Mouse (Mus musculus): ENCODE results near the gene Rtn4rl1. TPM values are rescaled to one million over a fixed set of nuclear protein-coding genes. Genes with fewer than 3 reads are reported as not detected.

The Rtn4rl1 gene
- polyA plus RNA-seq, 1 experiment from 2014 or later = 17.8 TPM

GRCm38 (mm10) chr11:75275035-75275434 is 81.5 kb downstream of the Rtn4rl1 start:
- Histone ChIP-seq H3K4me3 (ENCODE audit: low read depth, low read length) (no peak overlapping the region), H3K36me3 (ENCODE audit: control insufficient read depth, insufficient read depth, low read length) (no peaks in the 10 kb centered on the region), H3K27me3 (ENCODE audit: control insufficient read depth, insufficient read depth, low read depth, low read length) (no peaks in the 10 kb centered on the region), H3K27ac (ENCODE audit: low read length) (no peak overlapping the region), H3K4me1 (ENCODE audit: control insufficient read depth, insufficient read depth, low read length) (peaks cover 52% of the 10 kb centered on the region), H3K4me2 (ENCODE audit: low read length) (no peak overlapping the region), H3K9ac (ENCODE audit: low read depth, low read length) (peak overlapping the region; percentile 32; the same call in 1 of the 2 replicates), H3K9me3 (replicated peaks; ENCODE audit: control insufficient read depth, low read length, poor library complexity, severe bottlenecking) (no peaks in the 10 kb centered on the region)
- no peak for ATAC-seq
- 12% methylated on average over 6 of the region's 6 CpGs for WGBS

- Histone ChIP-seq H3K4me3 (ENCODE audit: low read depth, low read length) (no peak overlapping the region), H3K27ac (ENCODE audit: low read length) (peak overlapping the region; percentile 25; the same call in 1 of the 2 replicates), H3K36me3 (ENCODE audit: control insufficient read depth, insufficient read depth, low read length) (no peaks in the 10 kb centered on the region), H3K9me3 (replicated peaks; ENCODE audit: control insufficient read depth, low read length, poor library complexity, severe bottlenecking) (no peaks in the 10 kb centered on the region), H3K4me1 (ENCODE audit: control insufficient read depth, insufficient read depth, low read length) (peaks cover 72% of the 10 kb centered on the region), H3K27me3 (ENCODE audit: control insufficient read depth, insufficient read depth, low read depth, low read length) (0 out of 2 replicates have a peak, but pooled peaks cover 2% of the 10 kb centered on the region), H3K9ac (ENCODE audit: low read depth, low read length) (no peak overlapping the region), H3K4me2 (ENCODE audit: low read length) (no peak overlapping the region)
- WGBS = 21% methylated on average over 7 of the region's 7 CpGs
- no peak for ATAC-seq
Measured at GRCm38 (mm10) chr11:75278115-75278514, 84.5 kb downstream of the Rtn4rl1 start.

GRCm38 (mm10) chr11:75279013-75279341 is 85.4 kb downstream of the Rtn4rl1 start:
- WGBS = 13% methylated on average over 4 of the region's 4 CpGs
- Histone ChIP-seq H3K9ac (ENCODE audit: low read depth, low read length) (peak overlapping the region; percentile 49; the same call in 1 of the 2 replicates), H3K4me3 (ENCODE audit: low read depth, low read length) (no peak overlapping the region), H3K27ac (ENCODE audit: low read length) (peak overlapping the region; percentile 56; the same call in 1 of the 2 replicates), H3K4me2 (ENCODE audit: low read length) (peak overlapping the region; percentile 43), H3K27me3 (ENCODE audit: control insufficient read depth, insufficient read depth, low read depth, low read length) (0 out of 2 replicates have a peak, but pooled peaks cover 2% of the 10 kb centered on the region), H3K9me3 (replicated peaks; ENCODE audit: control insufficient read depth, low read length, poor library complexity, severe bottlenecking) (no peaks in the 10 kb centered on the region), H3K4me1 (ENCODE audit: control insufficient read depth, insufficient read depth, low read length) (peaks cover 65% of the 10 kb centered on the region), H3K36me3 (ENCODE audit: control insufficient read depth, insufficient read depth, low read length) (no peaks in the 10 kb centered on the region)
- ATAC-seq = no peak

GRCm38 (mm10) chr11:75279342-75280065 is 85.9 kb downstream of the Rtn4rl1 start:
- ATAC-seq = no peak
- H3K4me2 ChIP-seq (ENCODE audit: low read length) = peak overlapping the region; percentile 43
- no peaks in the 10 kb centered on the region for H3K9me3 ChIP-seq (replicated peaks; ENCODE audit: control insufficient read depth, low read length, poor library complexity, severe bottlenecking)
- H3K9ac ChIP-seq (ENCODE audit: low read depth, low read length) = peak overlapping the region; percentile 49; the same call in 1 of the 2 replicates
- H3K27me3 ChIP-seq (ENCODE audit: control insufficient read depth, insufficient read depth, low read depth, low read length) = 0 out of 2 replicates have a peak, but pooled peaks cover 2% of the 10 kb centered on the region
- H3K36me3 ChIP-seq (ENCODE audit: control insufficient read depth, insufficient read depth, low read length) = no peaks in the 10 kb centered on the region
- H3K4me3 ChIP-seq (ENCODE audit: low read depth, low read length) = peak overlapping the region; percentile 3; the same call in 1 of the 2 replicates
- peak overlapping the region; percentile 56 for H3K27ac ChIP-seq (ENCODE audit: low read length)
- H3K4me1 ChIP-seq (ENCODE audit: control insufficient read depth, insufficient read depth, low read length) = peaks cover 61% of the 10 kb centered on the region
- 3% methylated on average over 16 of the region's 16 CpGs for WGBS

- Histone ChIP-seq H3K4me1 (ENCODE audit: control insufficient read depth, insufficient read depth, low read length) (peaks cover 56% of the 10 kb centered on the region), H3K36me3 (ENCODE audit: control insufficient read depth, insufficient read depth, low read length) (no peaks in the 10 kb centered on the region), H3K27ac (ENCODE audit: low read length) (peak overlapping the region; percentile 31; the same call in 1 of the 2 replicates), H3K27me3 (ENCODE audit: control insufficient read depth, insufficient read depth, low read depth, low read length) (0 out of 2 replicates have a peak, but pooled peaks cover 2% of the 10 kb centered on the region), H3K4me3 (ENCODE audit: low read depth, low read length) (no peak overlapping the region), H3K9me3 (replicated peaks; ENCODE audit: control insufficient read depth, low read length, poor library complexity, severe bottlenecking) (no peaks in the 10 kb centered on the region), H3K9ac (ENCODE audit: low read depth, low read length) (no peak overlapping the region), H3K4me2 (ENCODE audit: low read length) (no peak overlapping the region)
- WGBS = 36% methylated on average over 5 of the region's 5 CpGs
- no peak for ATAC-seq
Measured at GRCm38 (mm10) chr11:75280066-75280410, 86.5 kb downstream of the Rtn4rl1 start.

- Histone ChIP-seq H3K4me3 (ENCODE audit: low read depth, low read length) (no peak overlapping the region), H3K9ac (ENCODE audit: low read depth, low read length) (no peak overlapping the region), H3K27ac (ENCODE audit: low read length) (0 out of 2 replicates have a peak overlapping the region, but pooled peaks have one; percentile 38), H3K9me3 (replicated peaks; ENCODE audit: control insufficient read depth, low read length, poor library complexity, severe bottlenecking) (no peaks in the 10 kb centered on the region), H3K36me3 (ENCODE audit: control insufficient read depth, insufficient read depth, low read length) (no peaks in the 10 kb centered on the region), H3K4me2 (ENCODE audit: low read length) (no peak overlapping the region), H3K27me3 (ENCODE audit: control insufficient read depth, insufficient read depth, low read depth, low read length) (0 out of 2 replicates have a peak, but pooled peaks cover 2% of the 10 kb centered on the region), H3K4me1 (ENCODE audit: control insufficient read depth, insufficient read depth, low read length) (peaks cover 51% of the 10 kb centered on the region)
- no peak for ATAC-seq
- 51% methylated on average over 5 of the region's 5 CpGs for WGBS
Measured at GRCm38 (mm10) chr11:75280435-75281001, 86.9 kb downstream of the Rtn4rl1 start.

GRCm38 (mm10) chr11:75281380-75282256 is 88.0 kb downstream of the Rtn4rl1 start:
- peak overlapping the region; percentile 51 for H3K4me2 ChIP-seq (ENCODE audit: low read length)
- no peaks in the 10 kb centered on the region for H3K9me3 ChIP-seq (replicated peaks; ENCODE audit: control insufficient read depth, low read length, poor library complexity, severe bottlenecking)
- H3K9ac ChIP-seq (ENCODE audit: low read depth, low read length) = peak overlapping the region; percentile 50
- peak overlapping the region; percentile 8; the same call in 1 of the 2 replicates for H3K4me3 ChIP-seq (ENCODE audit: low read depth, low read length)
- 8% methylated on average over 29 of the region's 29 CpGs for WGBS
- ATAC-seq = no peak
- H3K27ac ChIP-seq (ENCODE audit: low read length) = peak overlapping the region; percentile 38; the same call in 1 of the 2 replicates
- peaks cover 50% of the 10 kb centered on the region for H3K4me1 ChIP-seq (ENCODE audit: control insufficient read depth, insufficient read depth, low read length)
- H3K27me3 ChIP-seq (ENCODE audit: control insufficient read depth, insufficient read depth, low read depth, low read length) = 0 out of 2 replicates have a peak, but pooled peaks cover 2% of the 10 kb centered on the region
- no peaks in the 10 kb centered on the region for H3K36me3 ChIP-seq (ENCODE audit: control insufficient read depth, insufficient read depth, low read length)

- H3K4me1 ChIP-seq (ENCODE audit: control insufficient read depth, insufficient read depth, low read length) = peaks cover 50% of the 10 kb centered on the region
- WGBS = 8% methylated on average over 13 of the region's 13 CpGs
Measured at GRCm38 (mm10) chr11:75282496-75283120, 89.0 kb downstream of the Rtn4rl1 start.

More at GRCm38 (mm10) chr11:75282496-75283120, 89.0 kb downstream of the Rtn4rl1 start:
- no peaks in the 10 kb centered on the region for H3K36me3 ChIP-seq (ENCODE audit: control insufficient read depth, insufficient read depth, low read length)
- H3K27me3 ChIP-seq (ENCODE audit: control insufficient read depth, insufficient read depth, low read depth, low read length) = 0 out of 2 replicates have a peak, but pooled peaks cover 2% of the 10 kb centered on the region
- no peak overlapping the region for H3K27ac ChIP-seq (ENCODE audit: low read length)
- H3K4me3 ChIP-seq (ENCODE audit: low read depth, low read length) = no peak overlapping the region
- no peak overlapping the region for H3K9ac ChIP-seq (ENCODE audit: low read depth, low read length)
- peak overlapping the region; percentile 51 for H3K4me2 ChIP-seq (ENCODE audit: low read length)
- H3K9me3 ChIP-seq (replicated peaks; ENCODE audit: control insufficient read depth, low read length, poor library complexity, severe bottlenecking) = no peaks in the 10 kb centered on the region
- no peak for ATAC-seq

Measured in midbrain, embryonic 16.5 days (tissue).